Mouse (Mus musculus) heart, embryonic 14.5 days (tissue): ENCODE data around the gene Atg7. TPM values are rescaled to one million over a fixed set of nuclear protein-coding genes. Genes with fewer than 3 reads are reported as not detected.

Experiments
- ATAC-seq: fragments of 200-750 bp; cut with Nextera tagmentation; 2 replicates; pipeline ENCODE4 v1.8.0; 2017; ENCODE audit warnings: low read depth, moderate TSS enrichment; ENCODE audit not compliant: insufficient number of reproducible peaks, insufficient read depth, low FRiP score
- H3K27ac ChIP-seq, 2 experiments: fragments of 200-500 bp in 1 of 2; fragments of 300-500 bp in 1 of 2; sonication (generic) in 1 of 2; replicated peaks in 1 of 2; 2 replicates each; pipeline ENCODE4 v1.5.1; 2012 to 2014; ENCODE audit warnings: low read depth in 2 of 2, low read length in 2 of 2, control low read depth in 1 of 2, mild to moderate bottlenecking in 1 of 2, mixed read lengths in 1 of 2; ENCODE audit not compliant: control insufficient read depth in 1 of 2, insufficient read depth in 1 of 2
- H3K27me3 ChIP-seq: fragments of 300-500 bp; sonication (generic); 2 replicates; pipeline ENCODE4 v1.6.1; 2014; ENCODE audit warnings: mild to moderate bottlenecking, low read length, control low read depth; ENCODE audit not compliant: control insufficient read depth, insufficient read depth
- H3K36me3 ChIP-seq: fragments of 300-500 bp; sonication (generic); 2 replicates; pipeline ENCODE4 v1.6.1; 2014; ENCODE audit warnings: mild to moderate bottlenecking, control low read depth, low read length, mixed read lengths; ENCODE audit not compliant: control insufficient read depth, insufficient read depth
- H3K4me1 ChIP-seq, 2 experiments: fragments of 200-500 bp in 1 of 2; fragments of 300-500 bp in 1 of 2; sonication (generic) in 1 of 2; 2 replicates each; pipeline ENCODE4 v1.6.1; 2012 to 2014; ENCODE audit warnings: low read length in 2 of 2, control low read depth in 1 of 2, mixed read lengths in 1 of 2; ENCODE audit not compliant: control insufficient read depth in 2 of 2, insufficient read depth in 2 of 2
- H3K4me2 ChIP-seq: fragments of 300-500 bp; sonication (generic); 2 replicates; pipeline ENCODE4 v1.6.1; 2014; ENCODE audit warnings: mild to moderate bottlenecking, low read length
- H3K4me3 ChIP-seq, 2 experiments: fragments of 200-500 bp in 1 of 2; fragments of 300-500 bp in 1 of 2; sonication (generic) in 1 of 2; 2 replicates each; pipeline ENCODE4 v1.5.1; 2012 to 2014; ENCODE audit warnings: low read length in 2 of 2, mild to moderate bottlenecking in 2 of 2, control low read depth in 1 of 2, low read depth in 1 of 2, moderate library complexity in 1 of 2; ENCODE audit not compliant: control insufficient read depth in 1 of 2, insufficient read depth in 1 of 2
- H3K9ac ChIP-seq: fragments of 300-500 bp; sonication (generic); 2 replicates; pipeline ENCODE4 v1.6.1; 2014; ENCODE audit warnings: mild to moderate bottlenecking, low read length
- H3K9me3 ChIP-seq: fragments of 300-500 bp; sonication (generic); 2 replicates; pipeline ENCODE4 v1.6.1; 2016; ENCODE audit warnings: low read length, control low read depth; ENCODE audit not compliant: control insufficient read depth
- WGBS: fragments of 180-500 bp; shearing (Covaris S2); extraction: QIAGEN DNeasy Blood & Tissue Kit; methylation state at CpG from one replicate; pipeline ENCODE4 v1.1.7; 2014; 5-methylcytosine and 5-hydroxymethylcytosine counted together
- polyA plus RNA-seq: library from polyadenylated mRNA; unstranded; fragments of >200 nt; fragmentation: Nextera tagmentation; extraction: Ambion mirVana; gene quantifications from 2 replicates; pipeline ENCODE4 v1.2.1, GENCODE M21; 2014

Atg7 gene
- polyA plus RNA-seq, 1 experiment from 2014 or later: 18.1 TPM

DNA sequence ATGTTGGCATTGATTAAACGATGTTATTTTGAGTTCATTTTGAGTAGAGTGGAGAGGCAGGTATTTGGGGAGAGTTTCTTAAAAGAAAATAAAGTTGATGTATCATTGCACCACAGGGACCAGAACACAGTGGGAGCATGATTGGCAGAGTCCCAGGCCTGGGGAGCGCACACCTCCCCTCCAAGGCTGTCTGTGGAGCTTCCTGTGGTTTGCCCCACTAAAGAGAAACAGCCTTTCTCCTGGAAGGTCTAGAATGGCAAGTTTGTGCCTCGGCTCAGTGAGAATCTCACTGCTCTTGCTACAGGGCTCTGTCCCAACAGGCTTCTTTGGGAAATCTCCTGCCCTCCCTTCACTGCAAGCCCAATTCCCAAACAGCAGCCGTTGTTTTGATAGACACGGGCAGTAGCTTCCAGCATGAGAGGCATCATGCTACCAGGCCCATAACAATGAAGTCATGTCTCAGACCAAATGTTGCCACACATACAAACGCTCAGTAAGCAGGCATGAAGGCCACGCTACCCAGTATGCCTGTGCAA, 103.6 kb downstream of the Atg7 start:
- 82% methylated on average over 7 of the region's 7 CpGs for WGBS
- Histone ChIP-seq H3K9ac (no peak overlapping the region), H3K36me3 (no peaks in the 10 kb centered on the region), H3K27ac (no peak overlapping the region), H3K4me1 (peaks cover 0 to 2% of the 10 kb centered on the region in 2 experiments; a peak in 1 of 4 replicates), H3K4me2 (no peak overlapping the region), H3K9me3 (no peaks in the 10 kb centered on the region), H3K27me3 (no peaks in the 10 kb centered on the region), H3K4me3 (no peak overlapping the region)
- ATAC-seq: no peak

DNA sequence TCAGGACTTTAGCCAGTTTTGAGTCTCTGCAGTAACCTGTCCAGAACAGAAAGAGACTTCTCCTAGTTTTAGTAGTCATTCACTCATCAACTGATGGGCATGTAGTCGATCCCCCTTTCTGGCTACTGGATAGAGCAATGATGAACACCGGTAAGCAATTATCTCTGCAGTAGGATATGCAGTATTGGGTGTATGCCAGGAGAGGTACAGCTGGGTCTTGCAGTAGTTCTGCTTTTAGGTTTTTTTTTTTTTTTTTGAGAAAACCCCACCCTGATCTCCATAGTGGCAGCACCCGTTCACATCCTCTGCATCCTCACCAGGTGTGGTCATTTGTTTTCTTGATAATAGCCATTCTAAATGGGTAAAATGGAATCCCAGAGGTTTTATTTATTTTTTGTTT, 105.5 kb downstream of the Atg7 start:
- H3K4me3 ChIP-seq: no peak overlapping the region
- H3K4me2 ChIP-seq: no peak overlapping the region
- H3K27me3 ChIP-seq: no peaks in the 10 kb centered on the region
- no peak for ATAC-seq
- H3K36me3 ChIP-seq: no peaks in the 10 kb centered on the region
- peaks cover 0 to 2% of the 10 kb centered on the region in 2 experiments; a peak in 1 of 4 replicates for H3K4me1 ChIP-seq
- 79% methylated on average over 3 of the region's 3 CpGs for WGBS
- H3K9ac ChIP-seq: no peak overlapping the region
- no peak overlapping the region for H3K27ac ChIP-seq
- H3K9me3 ChIP-seq: no peaks in the 10 kb centered on the region

DNA sequence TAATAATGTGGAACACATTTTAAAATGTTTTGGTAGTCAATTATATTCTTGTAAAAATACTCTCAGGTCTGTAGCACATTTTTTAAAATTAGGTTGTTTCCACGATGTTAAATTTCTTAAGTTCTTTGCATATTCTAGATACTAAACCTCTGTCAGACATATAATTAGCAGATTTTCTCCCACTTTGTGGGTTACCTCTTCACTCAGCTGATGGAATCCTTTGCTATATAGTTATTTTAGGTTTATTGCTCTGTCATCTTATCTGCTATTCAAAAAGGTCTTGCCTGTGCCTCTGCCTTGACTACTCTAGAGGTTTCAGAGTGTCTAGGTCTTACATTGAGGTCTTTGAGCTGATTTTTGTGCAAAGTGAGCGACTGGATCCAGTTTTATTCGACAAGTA, 106.0 kb downstream of the Atg7 start:
- Histone ChIP-seq H3K27me3 (no peaks in the 10 kb centered on the region), H3K9ac (no peak overlapping the region), H3K4me1 (peaks cover 0 to 2% of the 10 kb centered on the region in 2 experiments; a peak in 1 of 4 replicates), H3K9me3 (no peaks in the 10 kb centered on the region), H3K36me3 (no peaks in the 10 kb centered on the region), H3K4me3 (no peak overlapping the region), H3K4me2 (no peak overlapping the region), H3K27ac (no peak overlapping the region)
- ATAC-seq: no peak
- WGBS: 86% methylated on average over 3 of the region's 3 CpGs

DNA sequence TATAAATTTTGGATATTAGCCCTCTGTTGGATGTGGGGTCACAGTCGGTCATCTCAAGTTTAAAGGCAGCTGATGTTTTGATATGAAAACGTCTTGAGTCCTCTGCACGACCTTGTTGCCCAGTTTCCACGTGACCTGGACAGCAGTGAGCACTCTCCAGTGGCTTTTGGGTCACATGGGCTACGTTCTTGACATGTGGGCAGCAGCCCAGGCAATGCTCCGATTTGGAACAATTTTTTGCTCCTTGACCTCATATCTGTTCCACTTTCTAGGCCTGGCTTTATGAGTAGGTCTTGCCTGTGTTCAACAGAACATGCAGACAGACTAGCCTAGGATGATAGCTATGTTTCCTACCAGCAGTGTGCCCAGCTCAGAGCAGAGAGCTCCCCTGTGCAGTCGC, 115.9 kb downstream of the Atg7 start:
- H3K9me3 ChIP-seq: no peaks in the 10 kb centered on the region
- no peaks in the 10 kb centered on the region for H3K4me1 ChIP-seq
- no peak overlapping the region for H3K4me2 ChIP-seq
- H3K9ac ChIP-seq: no peak overlapping the region
- H3K36me3 ChIP-seq: no peaks in the 10 kb centered on the region
- ATAC-seq: no peak
- no peak overlapping the region for H3K4me3 ChIP-seq
- H3K27ac ChIP-seq: no peak overlapping the region
- WGBS: 75% methylated on average over 7 of the region's 7 CpGs
- no peaks in the 10 kb centered on the region for H3K27me3 ChIP-seq

DNA sequence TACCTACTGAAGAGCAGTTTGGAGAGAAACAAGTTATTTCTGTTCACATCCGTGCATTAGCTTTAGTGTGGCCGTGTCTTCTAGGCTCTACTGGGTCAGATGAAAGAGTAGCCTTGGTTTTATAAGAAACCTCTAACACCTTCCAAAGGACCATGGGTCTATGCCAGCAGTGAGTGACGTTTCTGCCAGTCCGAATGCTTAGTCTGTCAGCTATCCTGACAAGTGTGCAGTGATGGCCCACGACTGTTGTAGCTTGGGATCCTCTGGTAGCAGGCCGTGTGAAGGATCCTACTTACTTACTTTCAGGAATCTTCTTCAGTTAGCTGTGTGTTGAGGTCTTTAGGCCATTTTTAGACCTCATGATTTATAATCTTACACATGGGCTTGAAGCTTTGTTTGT, 123.4 kb downstream of the Atg7 start:
- Histone ChIP-seq H3K4me3 (no peak overlapping the region), H3K27ac (no peak overlapping the region), H3K9me3 (no peaks in the 10 kb centered on the region), H3K9ac (no peak overlapping the region), H3K4me1 (peaks cover 0 to 7% of the 10 kb centered on the region in 2 experiments; a peak in 1 of 4 replicates), H3K27me3 (no peaks in the 10 kb centered on the region), H3K36me3 (no peaks in the 10 kb centered on the region), H3K4me2 (no peak overlapping the region)
- WGBS: 80% methylated on average over 6 of the region's 6 CpGs
- ATAC-seq: no peak

DNA sequence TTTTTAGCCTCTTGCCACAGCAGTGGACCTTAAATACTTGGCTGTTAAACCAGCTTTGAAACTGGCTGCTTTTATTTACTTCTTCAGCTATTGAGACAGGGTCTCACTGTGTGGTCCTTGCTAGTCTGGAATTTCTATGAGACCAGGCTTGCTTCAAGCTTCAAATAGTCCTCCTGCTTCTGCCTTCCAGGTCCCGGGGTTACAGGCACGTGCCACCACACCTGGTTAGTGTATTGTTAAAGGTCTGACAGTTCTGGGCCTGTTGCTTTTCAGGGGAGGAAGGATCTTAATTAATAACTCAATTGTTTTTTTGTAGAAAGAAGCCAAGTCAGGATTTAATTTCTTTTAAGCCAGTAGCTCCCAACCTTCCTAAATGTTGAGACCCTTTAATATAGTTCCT, 124.8 kb downstream of the Atg7 start:
- Histone ChIP-seq H3K4me2 (no peak overlapping the region), H3K9ac (no peak overlapping the region), H3K27me3 (no peaks in the 10 kb centered on the region), H3K4me1 (peaks cover 0 to 7% of the 10 kb centered on the region in 2 experiments; a peak in 1 of 4 replicates), H3K36me3 (no peaks in the 10 kb centered on the region), H3K27ac (no peak overlapping the region), H3K9me3 (no peaks in the 10 kb centered on the region), H3K4me3 (no peak overlapping the region)
- WGBS: 61% methylated on average over 2 of the region's 2 CpGs
- ATAC-seq: no peak

DNA sequence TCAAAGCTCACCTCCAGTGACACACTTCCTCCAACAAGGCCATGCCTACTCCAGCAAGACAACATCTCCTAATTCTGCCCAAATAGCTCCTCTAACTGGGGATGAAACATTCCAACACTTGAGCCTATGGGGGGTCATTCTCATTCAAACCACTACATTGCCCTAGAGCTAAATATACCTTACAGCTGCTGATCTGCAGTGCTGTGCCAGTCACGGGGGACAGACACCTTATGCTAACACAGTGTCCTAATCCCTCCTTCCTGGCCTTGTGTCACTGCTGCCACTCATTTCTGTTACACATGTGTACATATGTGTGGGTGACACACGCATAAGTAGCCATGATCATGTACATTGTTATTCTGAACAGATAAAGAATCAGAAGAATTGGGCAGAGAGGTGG, 127.4 kb downstream of the Atg7 start:
- Histone ChIP-seq H3K4me1 (peaks cover 0 to 7% of the 10 kb centered on the region in 2 experiments; a peak in 1 of 4 replicates), H3K4me3 (no peak overlapping the region), H3K27ac (no peak overlapping the region), H3K27me3 (no peaks in the 10 kb centered on the region), H3K9ac (no peak overlapping the region), H3K36me3 (no peaks in the 10 kb centered on the region), H3K4me2 (no peak overlapping the region), H3K9me3 (no peaks in the 10 kb centered on the region)
- 58% methylated on average over 2 of the region's 2 CpGs for WGBS
- ATAC-seq: no peak

DNA sequence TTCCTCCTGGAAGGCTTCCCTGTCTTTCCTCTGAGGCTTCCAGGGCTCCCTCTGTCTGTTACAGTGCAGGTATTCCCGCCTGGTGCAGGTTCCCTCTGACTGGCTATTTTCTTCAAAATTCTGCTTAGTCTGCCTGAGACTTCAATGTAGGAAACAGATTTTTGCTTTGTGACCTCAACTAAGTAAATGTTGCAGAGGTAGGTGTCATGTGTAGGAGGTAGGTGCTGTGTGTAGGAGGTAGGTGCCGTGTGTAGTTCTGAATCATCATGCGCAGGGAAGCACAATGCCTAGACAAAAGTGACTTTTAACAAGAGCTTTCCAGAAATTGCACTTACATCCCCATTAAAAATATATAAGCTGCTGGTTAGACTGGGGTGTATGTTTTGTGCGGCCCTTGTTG, 128.6 kb downstream of the Atg7 start:
- Histone ChIP-seq H3K36me3 (no peaks in the 10 kb centered on the region), H3K9ac (no peak overlapping the region), H3K27ac (no peak overlapping the region), H3K4me2 (no peak overlapping the region), H3K27me3 (no peaks in the 10 kb centered on the region), H3K4me1 (peaks cover 0 to 7% of the 10 kb centered on the region in 2 experiments; a peak in 1 of 4 replicates), H3K9me3 (no peaks in the 10 kb centered on the region), H3K4me3 (no peak overlapping the region)
- ATAC-seq: no peak
- WGBS: 91% methylated on average over 4 of the region's 4 CpGs
